Mouse (Mus musculus): Measurements from ENCODE around the gene Rpl37. TPM values are rescaled to one million over a fixed set of nuclear protein-coding genes. Genes with fewer than 3 reads are reported as not detected.
"Not testable (repeated sequence)": the region's sequence is repeated elsewhere in the genome, so short reads cannot be mapped to it uniquely, and the experiment has no call there.

Rpl37 gene
- polyA plus RNA-seq, 1 experiment from 2014 or later: 859 TPM

GRCm38 (mm10) chr15:5121535-5122313, 5.3 kb downstream of the Rpl37 start:
- peaks cover 41% of the 10 kb centered on the region for H3K36me3 ChIP-seq (ENCODE audit: insufficient read depth, low read length)
- H3K4me1 ChIP-seq (replicated peaks; ENCODE audit: insufficient read depth, low read length): no peaks in the 10 kb centered on the region
- no peaks in the 10 kb centered on the region for H3K9me3 ChIP-seq (replicated peaks; ENCODE audit: low read length)
- no peaks in the 10 kb centered on the region for H3K27me3 ChIP-seq (ENCODE audit: insufficient read depth, low read length)
- H3K4me3 ChIP-seq (replicated peaks; ENCODE audit: low read depth, low read length): no peak overlapping the region
- no peak overlapping the region for H3K9ac ChIP-seq (ENCODE audit: low read depth, low read length)
- ATAC-seq (replicated peaks; ENCODE audit: low FRiP score, low read depth) (no peak), DNase-seq (ENCODE audit: low spot score) (no peak)
- H3K4me2 ChIP-seq (ENCODE audit: low read length): no peak overlapping the region
- no peak for TF ChIP-seq CTCF (IDR thresholded peaks at IDR 0.05; ENCODE audit: low read depth)
- WGBS: 87% methylated on average over 12 of the region's 12 CpGs
- no peak overlapping the region for H3K27ac ChIP-seq

DNA sequence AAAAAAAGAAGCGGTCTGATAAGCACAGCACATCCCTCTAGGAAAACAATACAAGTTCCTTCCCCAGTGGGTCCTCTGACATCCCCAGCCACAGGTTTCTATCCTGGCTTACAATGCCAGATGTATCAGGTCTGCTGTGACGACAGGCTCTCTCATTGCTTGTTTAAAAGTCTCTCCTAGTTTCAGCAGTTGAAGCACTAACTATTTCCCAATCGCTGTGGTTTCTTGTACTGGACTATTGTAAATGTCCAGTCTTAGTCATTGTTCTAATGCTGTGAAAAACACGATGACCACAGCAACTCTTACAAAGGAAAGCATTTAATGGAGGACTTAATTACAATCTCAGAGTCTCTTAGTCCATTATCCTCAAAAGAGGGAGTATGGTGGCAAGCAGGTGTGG, 10.0 kb downstream of the Rpl37 start:
- H3K9me3 ChIP-seq (replicated peaks; ENCODE audit: low read length): no peaks in the 10 kb centered on the region
- 80% methylated on average over 4 of the region's 4 CpGs for WGBS
- ATAC-seq (replicated peaks; ENCODE audit: low FRiP score, low read depth) (no peak), DNase-seq (ENCODE audit: low spot score) (no peak)
- peaks cover 16% of the 10 kb centered on the region for H3K36me3 ChIP-seq (ENCODE audit: insufficient read depth, low read length)
- no peaks in the 10 kb centered on the region for H3K4me1 ChIP-seq (replicated peaks; ENCODE audit: insufficient read depth, low read length)
- no peak overlapping the region for H3K4me2 ChIP-seq (ENCODE audit: low read length)
- no peaks in the 10 kb centered on the region for H3K27me3 ChIP-seq (ENCODE audit: insufficient read depth, low read length)
- H3K27ac ChIP-seq: no peak overlapping the region
- no peak for TF ChIP-seq CTCF (IDR thresholded peaks at IDR 0.05; ENCODE audit: low read depth)
- no peak overlapping the region for H3K9ac ChIP-seq (ENCODE audit: low read depth, low read length)
- no peak overlapping the region for H3K4me3 ChIP-seq (replicated peaks; ENCODE audit: low read depth, low read length)

DNA sequence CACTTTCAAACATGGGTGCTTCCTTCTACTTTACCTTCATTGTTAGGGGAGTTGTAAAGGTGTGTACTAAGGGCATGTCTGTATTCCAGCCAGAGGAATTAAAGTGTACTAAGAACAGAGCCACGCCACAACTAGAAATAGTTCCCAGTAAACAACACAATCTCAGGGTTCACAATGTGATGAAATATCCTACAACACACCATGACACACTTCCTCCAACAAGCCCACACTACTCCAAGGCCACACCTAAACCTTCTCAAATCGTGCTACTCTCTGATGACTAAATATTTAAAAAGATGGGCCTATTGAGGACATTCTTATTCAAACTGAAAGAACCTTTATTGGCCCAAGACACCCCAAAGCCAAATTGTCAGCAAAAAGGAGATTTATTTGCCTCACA, 11.0 kb downstream of the Rpl37 start:
- no peak overlapping the region for H3K4me3 ChIP-seq (replicated peaks; ENCODE audit: low read depth, low read length)
- H3K27me3 ChIP-seq (ENCODE audit: insufficient read depth, low read length): no peaks in the 10 kb centered on the region
- no peak for TF ChIP-seq CTCF (IDR thresholded peaks at IDR 0.05; ENCODE audit: low read depth)
- WGBS: 82% methylated on average over 2 of the region's 2 CpGs
- no peak overlapping the region for H3K9ac ChIP-seq (ENCODE audit: low read depth, low read length)
- no peak for DNase-seq (ENCODE audit: low spot score)
- H3K4me1 ChIP-seq (replicated peaks; ENCODE audit: insufficient read depth, low read length): no peaks in the 10 kb centered on the region
- H3K36me3 ChIP-seq (ENCODE audit: insufficient read depth, low read length): peaks cover 11% of the 10 kb centered on the region
- no peaks in the 10 kb centered on the region for H3K9me3 ChIP-seq (replicated peaks; ENCODE audit: low read length)
- no peak overlapping the region for H3K27ac ChIP-seq
- no peak overlapping the region for H3K4me2 ChIP-seq (ENCODE audit: low read length)
- ATAC-seq (replicated peaks; ENCODE audit: low FRiP score, low read depth): no peak

- no peak overlapping the region for H3K4me3 ChIP-seq (replicated peaks; ENCODE audit: low read depth, low read length)
- no peak overlapping the region for H3K4me2 ChIP-seq (ENCODE audit: low read length)
- TF ChIP-seq CTCF (IDR thresholded peaks at IDR 0.05; ENCODE audit: low read depth): no peak
- 61% methylated on average over 5 of the region's 5 CpGs for WGBS
- H3K9me3 ChIP-seq (replicated peaks; ENCODE audit: low read length): no peaks in the 10 kb centered on the region
- no peak overlapping the region for H3K27ac ChIP-seq
- DNase-seq (ENCODE audit: low spot score): no peak
- no peaks in the 10 kb centered on the region for H3K4me1 ChIP-seq (replicated peaks; ENCODE audit: insufficient read depth, low read length)
- H3K27me3 ChIP-seq (ENCODE audit: insufficient read depth, low read length): no peaks in the 10 kb centered on the region
- H3K9ac ChIP-seq (ENCODE audit: low read depth, low read length): no peak overlapping the region
- ATAC-seq (replicated peaks; ENCODE audit: low FRiP score, low read depth): no peak
- peaks cover 11% of the 10 kb centered on the region for H3K36me3 ChIP-seq (ENCODE audit: insufficient read depth, low read length)
Observed at GRCm38 (mm10) chr15:5128176-5128940, 11.9 kb downstream of the Rpl37 start.

- Histone ChIP-seq H3K4me3 (replicated peaks; ENCODE audit: low read depth, low read length) (no peak overlapping the region), H3K4me1 (replicated peaks; ENCODE audit: insufficient read depth, low read length) (no peaks in the 10 kb centered on the region), H3K4me2 (ENCODE audit: low read length) (no peak overlapping the region), H3K9ac (ENCODE audit: low read depth, low read length) (no peak overlapping the region), H3K36me3 (ENCODE audit: insufficient read depth, low read length) (peaks cover 9% of the 10 kb centered on the region), H3K27ac (no peak overlapping the region), H3K9me3 (replicated peaks; ENCODE audit: low read length) (no peaks in the 10 kb centered on the region), H3K27me3 (ENCODE audit: insufficient read depth, low read length) (no peaks in the 10 kb centered on the region)
- 85% methylated on average over 12 of the region's 12 CpGs for WGBS
- TF ChIP-seq CTCF (IDR thresholded peaks at IDR 0.05; ENCODE audit: low read depth): no peak
- ATAC-seq (replicated peaks; ENCODE audit: low FRiP score, low read depth) (no peak), DNase-seq (ENCODE audit: low spot score) (no peak)
Observed at GRCm38 (mm10) chr15:5129111-5129805, 12.8 kb downstream of the Rpl37 start.

- not testable (repeated sequence) for H3K9me3 ChIP-seq (replicated peaks; ENCODE audit: low read length); H3K27ac ChIP-seq; H3K4me3 ChIP-seq (replicated peaks; ENCODE audit: low read depth, low read length); H3K36me3 ChIP-seq (ENCODE audit: insufficient read depth, low read length); H3K4me2 ChIP-seq (ENCODE audit: low read length); H3K27me3 ChIP-seq (ENCODE audit: insufficient read depth, low read length); H3K9ac ChIP-seq (ENCODE audit: low read depth, low read length); H3K4me1 ChIP-seq (replicated peaks; ENCODE audit: insufficient read depth, low read length); DNase-seq (ENCODE audit: low spot score); ATAC-seq (replicated peaks; ENCODE audit: low FRiP score, low read depth)
- WGBS: 89% methylated on average over 14 of the region's 14 CpGs
Observed at GRCm38 (mm10) chr15:5130887-5131668, 14.6 kb downstream of the Rpl37 start.
